Mouse (Mus musculus) cerebellum, postnatal 14 days (tissue): Measurements from ENCODE around the gene Plekho1.
"Not testable (repeated sequence)": the region's sequence is repeated elsewhere in the genome, so short reads cannot be mapped to it uniquely, and the experiment has no call there.

Source experiments
- DNase-seq, 2 experiments: peaks; one replicate each; pipeline ENCODE4 v3.0.0; 2021; ENCODE audit warnings: mixed read lengths in 2 of 2

The Plekho1 gene

DNA sequence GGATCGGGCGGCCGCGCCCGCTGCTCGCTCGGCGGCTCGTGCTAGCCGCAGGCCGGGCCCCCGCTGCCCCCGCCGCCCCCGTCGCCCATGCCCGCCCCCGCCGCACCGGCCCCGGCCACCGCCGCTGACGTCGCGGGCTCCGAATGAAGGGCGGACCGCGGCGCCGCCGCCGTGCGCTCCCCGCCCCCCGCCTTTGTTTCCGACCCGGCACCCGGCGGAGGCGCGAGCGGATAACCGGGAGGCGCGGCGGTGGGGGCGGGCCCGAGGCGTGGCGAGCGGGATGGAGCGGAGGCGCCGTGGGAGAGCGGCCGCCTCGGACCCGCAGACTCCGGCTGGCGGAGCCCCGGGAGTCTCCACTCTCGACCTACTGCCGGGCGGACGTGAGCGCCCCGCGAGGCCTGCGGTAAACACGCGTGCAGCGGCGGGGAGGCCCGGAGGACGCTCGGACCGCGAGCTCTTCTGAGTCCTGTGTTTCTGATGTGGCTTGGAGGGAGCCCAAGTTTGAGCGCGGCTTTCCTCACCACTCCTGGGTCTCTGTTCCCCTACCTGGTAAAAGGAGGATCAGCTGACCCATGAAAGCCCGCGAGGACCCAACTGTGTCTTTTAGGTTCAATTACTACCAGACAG, at the start of gene Plekho1:
TSS of gene Plekho1 (minus strand) at position 200 of the 627 bp plus-strand sequence.
- peak; percentile 70 to 77 for DNase-seq

DNA sequence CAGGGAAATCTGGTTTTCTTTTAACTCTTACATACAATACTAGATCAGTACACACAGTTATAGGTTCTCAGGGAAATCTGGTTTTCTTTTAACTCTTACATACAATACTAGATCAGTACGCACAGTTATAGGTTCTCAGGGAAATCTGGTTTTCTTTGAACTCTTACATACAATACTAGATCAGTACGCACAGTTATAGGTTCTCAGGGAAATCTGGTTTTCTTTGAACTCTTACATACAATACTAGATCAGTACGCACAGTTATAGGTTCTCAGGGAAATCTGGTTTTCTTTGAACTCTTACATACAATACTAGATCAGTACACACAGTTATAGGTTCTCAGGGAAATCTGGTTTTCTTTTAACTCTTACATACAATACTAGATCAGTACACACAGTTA, 48.8 kb upstream of the Plekho1 start:
- DNase-seq, result not testable (repeated sequence)

DNA sequence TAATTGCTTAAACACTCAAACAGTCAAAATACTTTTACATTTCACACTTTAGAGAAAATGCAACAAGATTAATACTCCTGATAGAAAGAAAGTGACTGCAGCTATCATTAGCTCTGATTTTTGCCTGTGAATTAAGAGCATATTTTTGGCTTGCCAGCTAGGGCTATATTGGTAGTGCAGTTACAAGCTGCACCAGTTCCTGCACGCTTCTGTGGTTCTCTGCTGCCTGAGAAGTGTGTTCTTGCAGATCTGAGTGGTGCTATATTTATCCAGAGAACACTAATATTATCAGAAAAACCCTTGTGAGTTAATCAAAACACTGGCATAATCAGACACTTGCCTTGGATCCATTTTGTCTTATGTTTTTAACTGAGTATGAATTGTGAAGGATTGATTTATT, 47.3 kb upstream of the Plekho1 start:
- no peak for DNase-seq

DNA sequence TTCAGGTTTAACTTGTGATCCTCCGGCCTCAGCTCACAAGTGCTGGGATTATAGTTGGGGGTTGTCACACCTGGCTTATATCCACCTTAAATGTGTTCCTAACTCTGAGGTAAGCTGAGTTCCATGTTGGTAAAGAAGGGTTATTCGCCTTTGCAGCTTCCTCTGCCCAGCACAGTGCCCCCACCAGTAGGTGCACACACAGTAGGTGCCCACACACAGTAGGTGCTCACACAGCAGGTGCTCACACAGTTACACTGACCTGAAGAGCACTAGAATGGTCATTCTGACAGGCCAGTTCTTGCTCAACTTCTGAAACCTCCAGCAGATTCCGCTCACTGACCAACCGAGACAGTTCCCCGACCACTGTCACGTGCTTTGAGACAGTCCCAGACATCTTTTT, 45.3 kb upstream of the Plekho1 start:
- no peak for DNase-seq

DNA sequence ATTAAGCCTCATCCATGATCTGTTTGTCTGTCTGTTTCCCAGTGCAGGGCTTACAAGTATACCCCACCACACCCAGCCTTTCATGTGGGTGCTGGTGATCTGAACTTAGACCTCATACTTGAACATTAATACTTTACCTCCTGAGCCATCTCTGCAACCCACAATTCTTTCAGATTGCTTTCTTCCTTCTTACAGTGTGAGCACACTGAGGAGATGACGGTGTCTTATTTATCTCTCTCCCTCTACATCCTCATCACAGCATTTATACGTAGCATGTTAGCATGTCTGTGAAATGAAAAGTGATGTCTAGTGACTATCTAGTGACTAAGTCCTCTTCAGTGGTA, 44.8 kb upstream of the Plekho1 start:
- DNase-seq, result no peak

DNA sequence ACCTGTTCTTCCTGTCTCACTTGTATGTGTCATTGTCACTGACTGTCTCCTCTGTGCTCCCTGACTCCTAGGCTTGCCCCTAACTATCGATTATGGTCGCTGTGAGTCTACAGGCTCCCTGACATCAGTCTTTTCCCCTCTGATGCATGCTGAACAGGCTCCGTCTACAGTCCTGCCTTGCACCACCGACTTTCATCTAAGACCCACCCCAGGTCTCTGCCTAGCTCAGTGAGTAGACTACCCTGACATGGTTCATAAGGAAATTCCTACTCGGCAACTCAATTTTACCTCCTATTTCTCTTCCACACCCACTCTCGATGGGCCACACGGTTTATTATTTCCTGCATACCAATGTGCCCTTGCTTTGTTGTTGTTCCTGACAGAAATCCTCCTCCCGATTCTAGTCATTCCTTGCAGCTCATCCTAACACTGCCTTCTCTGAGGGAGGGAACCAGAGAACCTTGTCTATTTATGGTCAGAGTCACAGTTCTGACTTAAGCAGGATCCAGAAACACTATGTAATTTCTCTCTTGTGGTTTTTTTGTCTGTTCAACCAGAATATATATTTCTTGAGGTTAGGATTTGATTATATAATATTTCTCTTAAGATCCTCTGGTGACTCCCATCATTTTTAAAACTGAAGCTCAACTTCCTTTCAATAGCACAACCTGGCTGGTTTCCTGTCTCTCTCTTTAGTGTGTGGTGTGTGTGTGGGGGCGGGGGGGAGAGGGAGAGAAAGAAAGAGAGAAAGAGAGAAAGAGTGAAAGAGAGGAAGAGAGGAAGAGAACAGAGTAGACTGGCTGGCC, 44.3 kb upstream of the Plekho1 start:
- no peak for DNase-seq

DNA sequence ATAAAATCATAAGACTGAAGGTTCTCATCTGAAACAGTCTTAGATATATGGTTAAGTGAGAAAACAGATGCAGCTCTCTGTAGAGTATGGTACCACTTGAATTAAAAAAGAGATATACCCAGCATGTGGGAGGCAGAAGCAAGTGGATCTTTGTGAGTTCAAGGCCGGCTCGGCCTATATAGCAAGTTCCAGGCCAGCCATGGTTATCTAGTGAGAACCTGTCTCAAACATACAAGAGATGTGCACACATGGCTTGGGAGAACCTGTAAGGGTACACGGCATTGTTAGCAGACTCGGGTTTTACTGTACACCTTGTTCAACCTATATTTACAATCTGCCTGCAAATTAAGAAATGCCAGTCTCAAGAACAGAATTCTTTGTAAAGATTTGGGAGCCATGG, 43.0 kb upstream of the Plekho1 start:
- no peak for DNase-seq

DNA sequence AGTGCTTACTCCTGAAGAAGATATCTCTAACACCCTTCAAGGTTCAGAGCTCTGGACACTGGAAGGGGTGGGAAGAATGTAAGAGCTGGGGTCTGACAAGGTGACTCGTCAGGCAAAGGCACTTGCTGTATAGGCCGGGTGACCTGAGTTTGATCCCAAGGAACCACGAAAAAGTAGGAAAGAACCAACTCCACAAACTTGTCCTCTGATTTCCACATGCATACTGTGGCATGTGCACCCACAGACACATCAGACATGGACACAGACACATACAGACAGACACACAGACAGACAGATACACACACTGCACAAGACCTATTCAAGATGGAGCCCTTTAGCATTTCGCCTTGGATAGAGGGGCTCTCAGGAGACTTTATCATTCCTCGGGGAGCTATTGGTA, 42.4 kb upstream of the Plekho1 start:
- no peak for DNase-seq

DNA sequence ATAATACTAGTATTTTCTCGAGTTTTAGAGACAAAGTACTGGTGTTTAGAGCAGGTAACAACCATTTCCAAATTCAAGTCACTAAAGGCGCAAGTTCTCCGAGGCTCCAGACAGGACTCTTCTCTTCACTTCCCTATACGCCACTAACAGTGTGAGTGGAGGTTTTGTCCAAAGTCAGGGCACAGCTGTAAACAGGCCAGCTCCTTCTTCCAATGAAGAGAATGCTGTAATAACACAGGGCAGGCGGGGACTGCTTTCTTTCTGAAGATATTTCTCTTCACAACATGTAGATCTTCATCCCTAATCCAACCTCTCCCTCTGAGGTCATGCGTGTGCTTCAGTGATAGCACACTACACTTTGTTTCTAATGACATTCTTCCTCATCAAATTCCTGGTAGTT, 41.0 kb upstream of the Plekho1 start:
- no peak for DNase-seq

DNA sequence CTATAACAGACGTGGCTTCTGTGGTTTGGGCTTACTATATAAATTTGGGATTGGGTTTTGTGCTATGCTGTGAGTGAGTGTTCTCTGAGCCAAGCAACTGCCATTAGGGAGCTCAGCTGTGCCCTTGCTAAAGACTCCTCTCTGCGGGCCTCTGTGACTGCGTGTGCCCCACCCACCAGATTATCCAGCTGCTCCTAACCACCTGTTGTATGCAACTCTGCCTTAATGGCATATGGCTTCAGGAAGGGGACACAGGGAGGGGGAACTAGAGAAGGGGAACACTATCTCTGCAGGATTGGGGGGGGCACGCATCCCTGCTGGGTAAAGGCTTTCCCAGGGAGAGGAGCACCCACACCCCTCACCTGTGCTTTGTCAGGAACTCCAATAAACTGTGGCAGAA, 37.2 kb upstream of the Plekho1 start:
- no peak for DNase-seq

DNA sequence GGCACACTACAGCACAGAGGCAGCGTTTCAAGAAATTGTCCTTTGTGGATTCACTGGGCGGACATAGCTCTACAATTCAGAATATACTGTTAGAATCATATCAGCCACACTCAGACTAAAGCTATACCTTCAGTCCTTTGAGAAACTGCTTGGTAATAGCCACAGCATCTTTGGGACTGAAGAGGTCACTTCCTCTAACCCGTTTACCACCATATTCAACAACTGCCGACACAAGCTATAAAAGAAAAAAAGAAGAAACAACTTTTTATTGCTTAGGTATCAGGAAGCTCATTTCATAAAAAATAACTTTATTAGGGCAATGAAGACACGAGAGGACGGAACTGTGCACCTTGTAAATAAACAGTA, 36.8 kb upstream of the Plekho1 start:
- no peak for DNase-seq

DNA sequence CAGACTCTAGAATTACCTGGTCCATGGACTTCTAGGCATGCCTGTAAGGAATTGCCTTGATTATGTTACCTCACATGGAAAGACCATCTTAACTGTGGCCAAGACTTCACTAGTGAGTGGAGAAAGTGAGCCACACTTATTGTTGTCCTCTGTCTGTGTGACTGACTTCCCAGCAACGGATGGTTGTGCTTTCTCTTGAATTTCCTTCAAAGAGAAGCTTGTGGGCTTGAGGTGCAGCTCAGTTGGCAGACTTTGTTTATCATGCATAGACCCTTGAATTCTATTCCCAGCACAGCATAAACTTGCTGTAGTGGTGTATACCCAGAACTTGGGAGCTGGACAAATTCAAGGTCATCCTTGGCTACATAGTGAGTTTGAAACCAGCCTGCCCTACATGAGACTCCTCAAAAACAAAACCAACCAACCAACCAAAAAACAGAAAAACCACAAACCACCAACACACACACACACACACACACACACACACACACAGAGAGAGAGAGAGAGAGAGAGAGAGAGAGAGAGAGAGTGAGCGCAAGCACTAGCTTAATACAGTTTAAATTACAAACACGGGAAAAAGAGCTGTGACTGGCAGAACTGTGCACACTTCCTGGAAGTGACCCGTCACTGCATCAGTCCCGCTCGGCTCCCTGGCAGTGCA, 36.3 kb upstream of the Plekho1 start:
- DNase-seq, result no peak

DNA sequence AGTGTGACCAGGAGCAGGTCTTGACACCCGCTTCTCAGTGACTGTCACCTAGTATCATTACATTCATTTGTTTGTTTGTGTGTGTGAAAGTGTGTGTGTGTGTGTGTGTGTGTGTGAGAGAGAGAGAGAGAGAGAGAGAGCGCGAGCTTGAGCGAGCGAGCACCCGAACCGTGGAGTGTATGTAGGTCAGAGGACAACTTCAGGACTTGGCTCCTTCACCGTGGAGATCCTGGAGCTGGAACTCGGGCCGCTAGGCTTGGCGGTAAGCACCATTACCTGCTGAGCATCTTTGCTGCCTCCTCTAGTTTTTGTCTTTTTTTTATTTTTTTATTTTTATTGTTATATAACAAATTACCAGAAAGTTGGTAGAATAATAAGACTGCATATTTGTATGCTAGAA, 34.0 kb upstream of the Plekho1 start:
- peak; percentile 60 to 80 for DNase-seq

DNA sequence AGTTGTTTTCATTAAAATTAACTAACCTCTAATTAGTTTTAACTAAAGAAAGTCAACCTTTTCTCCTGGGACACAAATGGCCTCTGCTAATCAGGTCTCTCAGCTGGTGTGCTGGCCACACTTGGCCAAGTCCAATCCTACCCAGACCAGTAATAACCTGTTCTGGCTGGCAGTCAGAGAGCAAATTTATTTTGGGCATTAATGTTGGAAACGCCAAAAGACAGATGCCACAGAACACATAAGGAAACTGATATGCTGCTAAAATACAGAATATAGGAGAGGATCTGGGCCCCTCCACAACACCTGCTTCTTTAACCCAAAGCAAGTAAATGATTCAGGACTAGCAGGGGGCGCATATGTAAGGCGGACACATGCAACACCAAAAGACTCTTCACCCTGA, 33.5 kb upstream of the Plekho1 start:
- peak; percentile 68 to 78 for DNase-seq

DNA sequence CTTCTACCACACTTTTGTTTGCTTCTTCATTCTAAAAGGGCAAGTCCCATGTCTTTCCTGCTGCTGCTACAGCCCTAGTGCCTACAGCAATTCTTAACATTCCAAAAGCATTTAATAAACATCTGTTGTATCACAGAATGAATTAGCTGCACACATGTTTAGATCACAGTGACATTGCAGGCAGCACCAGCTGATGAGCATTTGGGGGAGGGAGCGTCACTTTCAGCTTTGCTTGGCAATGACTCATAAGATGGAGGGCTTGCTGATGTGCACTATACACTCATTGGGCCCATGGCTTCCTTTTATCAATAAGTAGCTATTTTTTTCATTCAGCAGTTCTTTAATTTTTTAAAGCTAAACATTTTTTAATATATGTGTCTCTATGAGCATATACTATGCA, 32.1 kb upstream of the Plekho1 start:
- DNase-seq, result no peak

DNA sequence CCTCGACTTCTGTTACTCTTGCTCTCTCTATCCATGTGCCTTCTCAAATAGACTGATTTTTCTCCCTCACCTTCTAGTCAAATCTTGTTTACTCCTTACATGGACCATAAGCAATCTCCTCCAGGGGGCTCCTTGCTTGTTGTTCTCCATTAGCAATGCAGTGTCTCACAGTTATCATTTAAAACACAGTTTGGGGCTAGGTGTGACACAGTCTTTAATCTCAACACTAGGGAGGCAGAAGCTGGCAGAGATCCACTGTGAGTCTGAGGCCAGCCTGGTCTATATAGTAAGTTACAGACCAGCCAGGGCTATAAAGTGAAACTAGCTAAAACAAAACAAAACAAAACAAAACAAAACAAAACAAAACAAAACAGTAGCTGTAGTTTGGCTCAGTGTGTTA, 31.3 kb upstream of the Plekho1 start:
- no peak for DNase-seq

DNA sequence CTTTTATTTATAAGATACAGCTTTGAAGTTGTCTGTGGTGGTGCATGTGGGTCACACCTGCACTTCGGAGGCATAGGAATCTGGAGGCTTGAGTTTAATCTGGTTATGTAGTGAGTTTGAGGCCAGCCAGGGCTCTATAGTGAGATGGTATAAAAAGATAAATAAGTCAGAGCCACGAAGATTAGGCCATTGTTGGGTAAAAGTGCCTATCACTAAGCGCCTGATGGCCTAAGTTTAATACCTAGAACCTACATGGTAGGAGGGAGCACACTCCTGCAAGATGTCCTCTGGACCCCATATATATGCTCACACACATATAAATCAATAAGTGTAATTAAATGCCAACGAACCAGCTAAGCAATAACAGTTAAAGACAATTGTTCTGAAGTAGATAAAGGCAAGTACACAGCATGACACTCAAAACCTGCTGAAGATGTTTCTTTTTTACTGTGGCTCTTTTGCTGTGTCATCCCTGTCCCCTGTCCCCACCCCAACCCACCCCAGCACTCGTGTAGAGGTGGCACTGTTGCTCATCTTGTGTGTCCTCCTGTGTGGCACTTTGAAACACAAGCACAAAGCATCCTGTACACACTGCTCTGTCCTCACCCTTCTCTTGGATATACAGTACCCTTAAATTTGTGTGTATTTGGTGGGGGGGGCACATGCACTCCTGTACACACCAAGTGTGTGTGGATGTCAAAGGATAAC, 25.8 kb upstream of the Plekho1 start:
- no peak for DNase-seq

DNA sequence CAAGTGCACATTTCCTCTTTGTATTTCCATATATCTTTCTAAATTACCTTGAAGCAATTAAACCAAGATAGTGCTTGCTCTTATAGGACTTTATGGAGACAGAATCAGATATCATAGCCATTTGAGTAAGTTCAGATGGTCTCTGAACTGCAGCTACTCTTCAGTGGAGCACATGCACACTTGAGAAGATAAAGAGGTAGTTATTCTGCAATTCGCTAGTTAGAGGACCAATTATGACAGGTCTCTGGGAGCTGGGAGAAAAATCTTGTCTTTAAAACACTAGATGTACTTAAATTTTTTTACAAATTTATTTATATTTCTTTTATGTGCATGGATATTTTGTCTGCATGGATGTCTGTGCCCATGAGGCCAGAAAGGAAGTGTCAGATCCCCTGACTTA, 24.9 kb upstream of the Plekho1 start:
- no peak for DNase-seq

DNA sequence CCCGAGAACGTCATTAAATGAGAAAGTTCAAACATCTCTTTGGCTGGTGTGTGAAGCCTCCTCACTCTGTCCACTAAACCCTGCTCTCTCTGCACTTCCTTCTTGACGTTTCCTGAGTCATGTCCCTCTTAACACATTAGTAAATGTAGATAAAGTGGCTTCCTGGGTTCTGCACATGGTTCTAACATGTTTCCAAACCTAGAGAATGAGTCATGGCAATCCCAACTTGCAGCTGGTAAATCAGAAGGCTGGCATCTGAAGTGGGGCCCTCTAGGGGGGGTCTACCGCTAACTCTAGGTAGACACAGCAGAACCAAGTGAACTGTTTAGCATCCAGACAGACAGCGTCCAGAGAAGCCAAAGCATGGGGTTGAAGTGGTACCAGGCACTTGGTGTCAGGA, 21.7 kb upstream of the Plekho1 start:
- DNase-seq, result no peak

DNA sequence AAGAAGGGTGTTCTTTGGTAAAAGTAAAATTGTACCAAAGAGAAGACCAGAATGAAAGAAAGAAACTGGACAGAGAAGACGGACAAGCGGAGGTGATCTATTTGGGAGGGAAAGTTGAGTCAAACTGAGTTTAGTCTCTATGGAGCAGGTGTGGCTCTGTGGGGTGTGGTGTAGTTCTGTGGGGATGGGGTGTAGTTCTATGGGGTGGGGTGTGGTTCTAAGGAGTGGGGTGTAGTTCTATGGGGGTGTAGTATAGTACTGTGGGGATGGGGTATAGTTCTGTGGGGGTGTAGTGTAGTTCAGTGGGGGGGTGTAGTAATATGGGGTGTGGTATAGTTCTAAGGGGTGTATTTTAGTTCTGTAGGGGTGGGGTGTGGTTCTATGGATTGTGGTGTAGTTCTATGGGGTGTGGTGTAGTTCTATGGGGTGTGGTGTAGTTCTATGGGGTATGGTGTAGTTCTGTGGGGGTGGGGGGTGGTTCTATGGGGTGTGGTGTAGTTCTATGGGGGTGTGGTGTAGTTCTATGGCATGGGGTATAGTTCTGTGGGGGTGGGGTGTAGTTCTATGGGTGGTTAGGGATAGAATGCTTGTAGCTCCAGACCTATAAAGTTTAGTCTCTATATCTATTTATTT, 20.6 kb upstream of the Plekho1 start:
- DNase-seq, result no peak

DNA sequence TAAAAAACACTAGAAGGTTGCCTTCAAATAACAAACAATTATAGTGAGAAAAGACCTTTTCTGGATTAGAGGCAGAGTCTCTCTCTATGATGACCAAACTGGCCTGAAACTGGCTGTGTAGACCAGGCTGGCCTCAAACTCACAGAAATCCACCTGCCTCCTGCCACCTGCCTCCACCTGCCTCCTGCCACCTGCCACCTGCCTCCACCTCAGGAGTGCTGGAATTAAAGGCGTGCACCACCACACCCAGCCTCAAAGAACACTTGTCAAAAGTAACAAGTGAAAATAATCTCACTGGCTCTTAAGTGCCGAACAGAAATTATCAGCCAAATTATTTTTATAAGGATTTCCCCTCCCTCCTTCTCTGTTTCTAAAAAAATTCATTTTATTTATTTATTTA, 19.9 kb upstream of the Plekho1 start:
- DNase-seq, result no peak

DNA sequence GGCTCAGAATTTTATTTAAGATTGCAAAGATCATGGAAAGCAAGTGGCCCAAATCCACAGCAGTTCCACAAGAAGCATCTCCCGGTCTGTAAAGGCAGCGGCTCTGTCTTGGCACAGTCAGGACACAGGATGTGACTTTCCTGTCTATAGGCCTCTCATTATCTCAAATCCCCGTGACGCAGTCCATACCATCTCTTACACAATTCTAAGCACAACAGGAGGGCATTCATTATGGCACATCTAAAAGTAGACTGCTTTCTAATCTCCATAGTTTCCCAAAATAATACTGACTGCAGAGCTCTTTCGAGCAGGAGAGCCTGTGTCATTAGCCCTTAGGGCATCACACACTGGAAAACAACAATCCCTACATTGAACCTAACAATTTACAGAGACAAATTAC, 17.0 kb upstream of the Plekho1 start:
- DNase-seq, result no peak

DNA sequence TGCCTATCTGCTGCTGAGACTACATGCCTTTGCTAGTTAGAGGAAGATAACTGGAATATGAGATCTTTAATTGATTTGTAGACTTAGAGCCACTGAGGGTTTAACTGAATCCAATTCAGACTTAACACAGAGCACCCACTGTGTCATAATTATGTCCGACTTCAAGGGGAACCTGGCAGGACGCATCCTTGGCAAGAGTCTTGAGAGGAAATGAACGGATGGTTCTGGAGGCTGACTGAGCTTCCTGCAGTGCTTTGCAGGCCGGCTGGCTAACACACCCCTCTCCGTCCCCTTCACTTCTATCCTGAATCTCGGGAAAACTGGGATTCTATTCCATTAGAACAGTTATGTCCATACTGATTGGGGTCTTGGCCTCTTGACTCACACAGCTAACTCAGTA, 12.7 kb upstream of the Plekho1 start:
- peak in 1 of 2 experiments; percentile 50 for DNase-seq
